Mouse (Mus musculus) olfactory bulb, adult 2 months (tissue): Measurements from ENCODE around the gene Kcns1.

Source experiments
- CTCF ChIP-seq: fragments of 200-500 bp; IDR thresholded peaks from 2 replicates; pipeline ENCODE4 v1.5.1; 2012; ENCODE audit warnings: low read depth, mild to moderate bottlenecking, low read length, moderate library complexity; ENCODE audit not compliant: insufficient read depth
- POLR2A ChIP-seq: fragments of 200-500 bp; IDR thresholded peaks from 2 replicates; pipeline ENCODE4 v1.6.1; 2012; ENCODE audit warnings: mild to moderate bottlenecking, low read depth, low read length, moderate library complexity; ENCODE audit not compliant: insufficient read depth

DNA sequence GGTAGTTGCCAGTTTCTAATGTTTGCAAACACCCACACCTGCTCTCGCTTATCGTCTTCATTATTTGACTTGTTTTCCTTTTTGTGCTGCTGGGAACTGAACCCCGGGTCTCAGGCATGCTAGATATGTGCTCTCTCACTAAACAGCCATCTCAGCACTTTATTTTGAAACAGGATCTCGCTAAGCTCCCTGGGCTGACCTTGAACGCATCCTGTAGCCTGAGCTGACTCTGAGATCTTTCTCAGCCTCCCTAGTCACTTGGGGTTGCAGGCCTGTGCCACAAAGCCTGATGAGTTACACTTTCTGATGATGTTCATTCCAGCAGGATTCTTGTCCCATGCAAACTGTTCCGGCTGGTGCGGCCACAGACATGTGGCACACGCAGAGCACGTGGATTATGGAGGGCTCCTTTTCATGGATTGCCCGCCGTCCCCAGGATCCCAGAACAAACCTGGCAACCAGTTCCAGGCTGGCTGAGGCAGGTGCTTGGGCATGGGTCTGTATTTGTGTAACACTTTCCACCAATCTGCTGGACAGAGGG lies 9.3 kb downstream of the Kcns1 start:
- TF ChIP-seq CTCF: no peak
- TF ChIP-seq POLR2A: no peak
